Mouse (Mus musculus): ENCODE measurements around the gene Krt80. TPM values are rescaled to one million over a fixed set of nuclear protein-coding genes. Genes with fewer than 3 reads are reported as not detected.

Gene Krt80
- total RNA-seq, 2 experiments from 2014 or later = 2.4 to 9.4 TPM

GRCm38 (mm10) chr15:101376776-101377061, 6.8 kb upstream of the Krt80 start:
- ATAC-seq (replicated peaks; ENCODE audit: low FRiP score, poor library complexity, severe bottlenecking) = no peak

DNA sequence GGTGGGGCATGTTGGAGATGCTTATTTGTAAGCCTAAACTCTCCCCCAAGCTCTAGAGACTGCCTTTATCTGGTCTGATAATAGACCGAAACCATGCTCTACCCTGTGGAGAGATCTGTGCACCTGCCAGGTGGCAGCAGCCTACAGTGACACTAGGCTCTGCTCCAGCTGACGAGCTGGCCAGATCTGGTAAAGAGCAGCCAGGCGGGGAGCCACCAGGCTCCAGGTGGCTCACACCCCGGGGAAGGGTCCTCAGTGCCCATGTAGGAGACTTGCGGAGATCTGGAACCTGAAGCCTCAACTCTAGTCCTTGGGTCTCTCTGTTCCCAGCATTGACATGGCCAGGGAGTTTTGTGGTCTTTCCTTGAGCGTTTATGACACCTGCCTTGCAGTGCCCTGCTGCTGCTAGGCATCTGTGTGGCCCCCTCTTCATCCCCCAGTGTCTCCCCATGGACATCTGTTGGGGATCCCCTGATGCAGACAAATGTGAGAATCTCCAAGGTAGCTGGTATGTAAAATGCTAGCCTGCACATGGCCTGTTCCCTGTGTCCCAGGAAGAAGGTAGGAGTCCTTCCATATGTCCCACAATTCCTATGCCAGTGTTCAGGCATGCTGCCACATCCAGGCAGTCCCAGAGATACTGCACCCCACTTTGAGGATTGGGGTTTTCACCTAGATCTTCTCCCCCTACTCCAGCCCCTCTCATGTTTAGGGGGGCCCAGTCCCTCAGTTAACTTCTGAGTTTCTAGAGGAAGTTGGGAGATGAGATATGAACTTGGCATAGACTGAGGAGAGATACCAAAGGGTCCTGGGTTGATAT, 6.2 kb upstream of the Krt80 start:
- no peak for ATAC-seq (replicated peaks; ENCODE audit: low FRiP score, poor library complexity, severe bottlenecking)

DNA sequence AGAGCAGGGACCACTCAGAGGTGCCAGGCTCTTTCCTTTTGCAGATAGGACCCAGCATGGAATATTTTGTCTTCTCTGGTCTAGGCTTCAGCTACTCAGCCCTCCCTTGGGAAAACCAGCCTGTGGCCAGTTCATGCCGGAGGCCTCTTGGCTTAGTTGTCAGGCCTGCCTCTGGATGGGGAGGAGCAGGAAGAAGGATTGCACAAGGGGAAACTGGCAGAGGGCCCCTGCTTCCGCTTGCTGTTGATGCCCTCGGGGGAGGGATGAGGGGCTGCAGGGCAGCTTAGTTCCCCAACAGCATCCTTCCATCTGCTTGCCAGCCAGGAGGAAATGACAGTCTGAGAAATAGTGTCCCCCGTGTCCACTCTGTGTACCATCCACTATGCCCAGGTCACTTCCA, 4.9 kb upstream of the Krt80 start:
- no peak for ATAC-seq (replicated peaks; ENCODE audit: low FRiP score, poor library complexity, severe bottlenecking)

GRCm38 (mm10) chr15:101373286-101373898, 3.4 kb upstream of the Krt80 start:
- ATAC-seq (replicated peaks; ENCODE audit: low FRiP score, poor library complexity, severe bottlenecking) = no peak

- ATAC-seq (replicated peaks; ENCODE audit: low FRiP score, poor library complexity, severe bottlenecking) = no peak
Observed at GRCm38 (mm10) chr15:101372131-101372977, 2.4 kb upstream of the Krt80 start.

DNA sequence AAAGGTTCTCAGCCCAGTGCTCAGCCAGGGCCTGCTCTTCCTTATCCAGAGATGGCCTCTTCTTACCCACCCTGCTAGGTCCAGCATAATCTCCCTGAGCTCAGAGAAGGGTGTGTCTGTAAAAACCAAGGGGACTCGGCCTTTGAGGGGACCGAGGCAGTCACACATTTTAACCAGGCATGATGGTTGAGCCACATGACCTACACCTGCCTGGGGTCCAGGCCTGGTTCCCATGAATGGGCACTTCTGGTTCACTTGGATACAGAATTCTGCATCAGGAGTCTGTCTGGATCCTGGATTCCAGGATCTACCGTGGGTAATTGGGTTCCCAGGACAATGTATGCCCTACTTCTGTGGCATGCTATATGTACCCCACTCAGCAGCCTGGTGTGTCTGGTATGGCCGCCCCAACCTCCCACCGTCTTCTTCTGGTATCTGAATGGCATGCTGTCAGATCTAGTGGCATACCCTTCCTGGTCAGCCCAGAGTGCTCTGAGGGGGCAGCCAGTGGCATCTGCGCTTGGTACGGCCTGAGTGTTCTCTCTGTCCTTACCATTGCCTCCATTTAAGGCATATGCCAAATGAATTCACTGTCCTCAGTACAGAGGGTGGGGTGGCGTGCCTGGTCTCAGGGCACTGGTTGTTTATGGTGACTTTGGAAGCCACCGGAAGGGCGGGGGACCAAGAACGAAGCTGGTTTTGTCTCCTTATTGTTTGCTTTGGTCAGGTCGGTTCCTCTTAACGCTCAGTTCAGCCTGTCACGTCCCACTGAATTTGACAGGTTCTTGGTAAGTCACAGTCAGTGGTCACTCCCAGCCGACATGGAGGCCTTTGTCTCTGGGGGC, 1.4 kb upstream of the Krt80 start:
- no peak for ATAC-seq (replicated peaks; ENCODE audit: low FRiP score, poor library complexity, severe bottlenecking)

GRCm38 (mm10) chr15:101369382-101370100, 421 bp downstream of the Krt80 start:
- ATAC-seq (replicated peaks; ENCODE audit: low FRiP score, poor library complexity, severe bottlenecking) = no peak

DNA sequence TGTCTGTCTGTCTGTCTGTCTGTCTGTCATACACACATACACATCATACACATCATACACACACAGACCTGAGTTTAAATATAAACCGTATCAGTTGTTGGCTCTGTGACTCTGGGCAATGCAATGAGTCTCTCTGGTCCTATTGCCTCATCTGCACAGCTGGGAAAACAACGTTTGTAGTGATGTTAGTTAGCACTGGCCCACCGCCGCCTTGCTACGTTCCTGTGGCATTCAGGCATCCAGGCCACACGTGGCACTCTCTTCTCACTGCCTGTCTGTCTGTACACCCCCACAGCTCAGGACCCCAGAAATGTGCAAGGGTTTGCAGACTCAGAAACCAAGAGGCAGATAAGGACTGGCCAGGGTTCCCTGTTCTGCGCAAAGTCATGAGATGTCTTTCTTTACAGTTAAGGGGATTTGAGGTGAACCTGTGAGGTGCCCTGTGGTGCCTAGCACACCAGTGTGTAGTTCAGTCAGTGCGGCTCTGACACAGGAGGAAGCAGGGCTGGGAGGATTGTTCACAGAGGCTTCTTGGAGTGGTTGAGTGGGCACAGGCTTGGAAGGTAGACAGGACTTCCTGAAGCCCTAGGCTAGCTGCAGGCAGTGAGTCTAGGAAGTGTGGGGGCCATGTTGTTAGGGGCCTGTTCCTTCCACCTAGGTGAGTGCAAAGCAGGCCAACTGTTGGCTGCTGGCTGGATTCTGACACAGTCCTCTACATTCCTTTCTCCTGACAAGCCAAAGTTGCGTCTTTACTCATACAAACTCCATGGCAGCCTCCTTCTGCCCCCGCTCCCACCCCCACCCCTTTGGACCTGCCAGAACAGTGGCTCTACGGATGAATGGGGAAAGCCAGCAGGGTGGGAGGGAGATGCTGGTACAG, 1.2 kb downstream of the Krt80 start:
- no peak for ATAC-seq (replicated peaks; ENCODE audit: low FRiP score, poor library complexity, severe bottlenecking)

- no peak for ATAC-seq (replicated peaks; ENCODE audit: low FRiP score, poor library complexity, severe bottlenecking)
Observed at GRCm38 (mm10) chr15:101368015-101368414, 1.9 kb downstream of the Krt80 start.

DNA sequence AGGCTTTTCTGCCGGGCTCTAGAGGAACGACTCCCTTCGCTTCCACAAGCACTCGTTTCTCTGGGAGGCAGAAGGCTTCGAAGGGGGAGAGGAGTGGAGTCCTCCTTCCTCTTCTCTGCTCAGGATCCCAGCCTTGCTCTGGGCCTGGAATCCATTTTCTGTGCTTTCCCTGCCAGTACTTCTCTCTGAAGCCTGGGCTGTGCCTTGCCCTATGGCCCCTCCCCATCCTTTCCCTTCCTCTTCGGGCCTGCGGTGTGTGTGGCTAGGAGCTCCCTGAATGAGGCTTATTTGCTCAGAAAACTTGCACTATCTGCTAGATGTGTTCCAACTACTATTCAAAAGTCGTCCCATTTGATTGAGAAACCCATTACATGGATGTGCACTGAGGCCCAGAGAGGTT, 2.5 kb downstream of the Krt80 start:
- ATAC-seq (replicated peaks; ENCODE audit: low FRiP score, poor library complexity, severe bottlenecking) = no peak

DNA sequence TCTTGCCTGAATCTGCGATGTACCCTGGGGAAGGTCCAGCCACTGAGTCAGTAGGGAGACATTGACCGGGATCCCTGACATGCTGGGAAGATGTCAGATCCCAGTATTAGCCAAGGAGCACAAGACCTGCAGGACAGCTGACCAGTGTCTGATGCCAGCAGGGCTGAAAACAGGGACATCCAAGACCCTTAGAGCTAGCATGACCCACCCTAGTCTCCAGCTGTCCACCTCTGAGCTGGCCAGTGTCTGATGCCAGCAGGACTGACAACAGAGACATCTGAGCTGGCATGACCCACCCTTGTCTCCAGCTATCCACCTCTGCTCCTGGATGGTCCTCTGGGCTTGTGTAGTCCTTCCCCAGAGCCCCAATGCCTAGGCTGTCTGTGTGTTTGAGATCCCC, 3.0 kb downstream of the Krt80 start:
- no peak for ATAC-seq (replicated peaks; ENCODE audit: low FRiP score, poor library complexity, severe bottlenecking)

DNA sequence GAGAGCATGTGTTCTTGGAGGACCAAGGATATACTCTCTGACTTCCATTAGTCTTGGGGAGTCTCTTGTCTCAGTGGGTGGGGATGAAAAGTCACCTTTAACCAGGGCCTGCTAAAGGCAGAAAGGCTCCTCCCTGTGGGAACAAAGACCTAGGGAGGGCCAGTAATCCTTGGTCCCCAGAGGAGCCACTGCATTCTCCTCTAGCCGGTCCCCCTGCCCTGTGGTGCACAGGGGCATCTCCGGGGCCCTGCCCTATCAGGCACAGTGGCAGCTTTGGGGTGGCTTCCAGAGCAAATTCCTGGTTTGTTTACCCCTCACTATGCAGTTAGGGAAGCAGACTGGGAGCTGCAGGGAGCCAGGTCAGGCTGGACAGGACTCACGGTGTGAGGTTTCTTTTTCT, 3.5 kb downstream of the Krt80 start:
- ATAC-seq (replicated peaks; ENCODE audit: low FRiP score, poor library complexity, severe bottlenecking) = no peak

- no peak for ATAC-seq (replicated peaks; ENCODE audit: low FRiP score, poor library complexity, severe bottlenecking)
Observed at GRCm38 (mm10) chr15:101365721-101366120, 4.2 kb downstream of the Krt80 start.

DNA sequence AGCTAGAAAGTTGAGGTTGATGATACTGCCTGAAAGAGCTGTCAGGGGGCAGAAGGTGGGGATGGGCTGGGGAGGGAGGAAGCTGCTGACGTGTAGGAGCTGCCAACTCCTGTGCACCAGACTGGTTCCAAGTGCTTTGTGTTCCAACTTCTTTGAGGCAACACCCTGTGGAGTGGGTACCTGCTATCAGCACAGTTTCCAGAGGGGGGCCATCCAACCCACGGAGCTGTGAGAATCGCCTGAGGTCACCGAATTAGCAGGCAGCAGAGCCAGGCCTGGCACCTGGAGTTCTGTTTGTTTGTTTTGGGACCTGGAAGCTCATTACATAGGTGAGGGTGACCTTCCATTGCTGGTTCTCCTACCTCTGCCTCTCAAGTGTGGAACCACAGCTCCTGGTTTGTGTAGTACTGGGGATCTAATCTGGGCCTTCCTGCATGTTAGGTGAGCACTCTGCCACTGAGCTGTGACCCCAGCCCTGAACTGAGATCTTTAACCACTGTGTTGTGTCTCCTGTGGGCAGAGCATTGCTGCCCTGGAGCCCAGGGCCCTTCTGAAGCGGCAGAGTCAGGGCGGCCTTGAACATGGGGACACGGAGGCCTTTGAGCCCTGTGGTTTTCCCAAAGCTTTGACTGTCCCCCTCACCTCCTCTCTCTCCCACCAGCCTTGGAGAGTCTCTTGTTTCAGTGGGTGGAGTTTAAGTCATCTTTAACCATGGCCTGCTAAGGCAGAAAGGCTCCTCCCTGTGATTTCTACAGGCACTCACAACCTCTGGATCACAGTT, 4.9 kb downstream of the Krt80 start:
- ATAC-seq (replicated peaks; ENCODE audit: low FRiP score, poor library complexity, severe bottlenecking) = no peak

- no peak for ATAC-seq (replicated peaks; ENCODE audit: low FRiP score, poor library complexity, severe bottlenecking)
Observed at GRCm38 (mm10) chr15:101364425-101364824, 5.5 kb downstream of the Krt80 start.

DNA sequence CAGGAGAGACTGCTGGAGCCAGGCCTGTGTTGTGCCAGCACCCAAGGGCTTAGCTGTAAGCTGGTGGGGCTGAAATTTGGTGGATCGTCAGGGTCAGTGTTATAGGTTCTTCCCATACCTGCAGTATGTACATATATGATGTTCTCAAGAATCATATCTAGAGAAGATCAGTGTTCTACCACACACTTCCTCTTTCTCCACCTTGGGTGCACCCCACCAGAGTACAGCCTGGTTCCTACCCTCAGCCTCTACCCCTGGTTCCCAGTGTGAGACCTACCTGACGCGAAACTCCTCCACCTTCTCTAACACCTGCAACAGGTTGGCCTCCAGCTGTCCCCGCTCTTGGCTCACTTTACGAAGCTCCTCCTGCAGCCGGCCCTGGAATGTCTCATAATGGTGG, 6.0 kb downstream of the Krt80 start:
- ATAC-seq (replicated peaks; ENCODE audit: low FRiP score, poor library complexity, severe bottlenecking) = no peak

DNA sequence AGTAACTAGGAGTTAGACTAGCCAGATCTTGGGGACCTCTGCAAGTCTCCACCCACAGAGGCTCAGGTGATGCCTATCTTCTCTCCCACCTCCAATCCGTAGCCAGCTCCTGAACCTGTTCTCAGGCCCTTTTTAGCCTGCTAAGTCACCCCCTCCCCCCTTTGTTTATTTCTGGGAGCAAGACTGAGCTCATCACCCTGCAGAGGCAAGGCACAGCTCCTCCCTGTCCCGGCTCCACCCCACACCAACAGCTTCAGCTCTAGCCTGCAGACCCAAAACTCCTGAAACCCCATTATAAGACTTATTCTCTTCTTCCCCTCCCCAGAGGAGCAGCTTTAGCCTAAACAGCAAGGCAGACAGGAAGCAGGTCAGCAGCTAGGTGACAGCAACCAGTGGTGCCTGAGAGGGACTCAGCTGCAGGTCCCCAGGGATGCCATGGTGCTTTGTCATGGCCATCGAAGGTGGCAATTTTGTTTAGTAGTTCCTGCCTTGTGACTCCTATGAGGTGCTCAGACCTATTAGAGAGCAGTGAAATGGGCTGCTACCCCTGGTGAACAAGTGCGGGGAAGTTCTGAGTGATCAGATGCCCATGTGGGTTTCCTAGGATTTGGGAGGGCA, 7.5 kb downstream of the Krt80 start:
- ATAC-seq (replicated peaks; ENCODE audit: low FRiP score, poor library complexity, severe bottlenecking) = no peak
